Mouse (Mus musculus): ENCODE results near the gene Rcsd1. TPM values are rescaled to one million over a fixed set of nuclear protein-coding genes. Genes with fewer than 3 reads are reported as not detected.
A peak's percentile ranks its signal among the peaks of the same experiment; 100 is the strongest.
"Not testable (repeated sequence)": the region's sequence is repeated elsewhere in the genome, so short reads cannot be mapped to it uniquely, and the experiment has no call there.

The Rcsd1 gene
- polyA plus RNA-seq, 1 experiment from 2014 or later, result 16.2 TPM

DNA sequence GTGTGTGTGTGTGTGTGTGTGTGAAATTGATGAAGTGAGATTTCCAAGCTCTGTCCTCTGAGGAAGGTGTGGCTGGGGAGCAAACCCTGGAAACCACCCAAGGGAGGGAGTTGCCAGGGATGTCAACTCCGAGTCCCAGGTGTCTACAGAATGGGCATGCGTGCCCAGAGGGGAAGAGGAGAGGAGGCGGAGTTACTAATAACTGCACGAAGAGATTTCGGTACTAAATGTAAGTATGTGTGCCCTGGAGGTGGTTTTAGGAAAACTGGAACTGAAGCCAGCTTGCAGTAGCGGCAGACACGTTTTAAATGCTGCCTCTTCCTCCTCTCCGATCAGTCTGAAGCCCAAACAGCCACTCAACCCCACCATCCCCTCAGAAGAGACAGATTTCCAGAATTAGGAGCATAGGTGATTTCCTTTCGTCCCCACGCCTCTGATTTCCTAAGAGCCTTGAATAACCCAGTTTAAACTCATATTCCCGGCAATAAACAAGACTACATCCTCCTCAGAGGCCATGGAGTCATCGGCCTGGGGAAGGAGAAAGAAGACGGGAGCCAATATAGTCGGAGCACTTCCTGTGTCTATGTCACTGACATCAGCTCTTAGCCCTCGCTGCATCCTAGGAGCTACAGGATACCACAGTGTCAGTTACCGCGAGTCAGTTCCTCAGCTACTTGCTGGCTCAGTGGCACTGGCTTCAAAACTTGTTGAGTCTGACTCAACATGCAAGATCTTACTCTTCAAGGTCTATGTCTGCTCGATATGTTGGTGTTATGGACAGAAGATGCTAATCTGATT is 27.3 kb downstream of the Rcsd1 start:
- H3K36me3 ChIP-seq, result no peaks in the 10 kb centered on the region
- H3K9ac ChIP-seq, result no peak overlapping the region
- H3K4me1 ChIP-seq, result peaks cover 34% of the 10 kb centered on the region
- 75% methylated on average over 18 of the region's 18 CpGs for WGBS
- H3K4me2 ChIP-seq (replicated peaks), result peak overlapping the region; percentile 11; the same call in 1 of the 2 replicates
- H3K27ac ChIP-seq, result no peak overlapping the region
- no peak overlapping the region for H3K4me3 ChIP-seq
- H3K9me3 ChIP-seq, result no peaks in the 10 kb centered on the region
- H3K27me3 ChIP-seq, result no peaks in the 10 kb centered on the region
- ATAC-seq (ENCODE audit: low FRiP score, low read depth), result no peak

GRCm38 (mm10) chr1:165681045-165681794 is 28.3 kb downstream of the Rcsd1 start:
- ATAC-seq (ENCODE audit: low FRiP score, low read depth), result no peak
- no peaks in the 10 kb centered on the region for H3K27me3 ChIP-seq
- H3K9me3 ChIP-seq, result no peaks in the 10 kb centered on the region
- H3K36me3 ChIP-seq, result no peaks in the 10 kb centered on the region
- H3K4me2 ChIP-seq (replicated peaks), result no peak overlapping the region
- H3K4me1 ChIP-seq, result peaks cover 23% of the 10 kb centered on the region
- WGBS, result 49% methylated on average over 13 of the region's 13 CpGs
- peak overlapping the region; percentile 33; the same call in 1 of the 2 replicates for H3K27ac ChIP-seq
- H3K9ac ChIP-seq, result no peak overlapping the region
- H3K4me3 ChIP-seq, result no peak overlapping the region

DNA sequence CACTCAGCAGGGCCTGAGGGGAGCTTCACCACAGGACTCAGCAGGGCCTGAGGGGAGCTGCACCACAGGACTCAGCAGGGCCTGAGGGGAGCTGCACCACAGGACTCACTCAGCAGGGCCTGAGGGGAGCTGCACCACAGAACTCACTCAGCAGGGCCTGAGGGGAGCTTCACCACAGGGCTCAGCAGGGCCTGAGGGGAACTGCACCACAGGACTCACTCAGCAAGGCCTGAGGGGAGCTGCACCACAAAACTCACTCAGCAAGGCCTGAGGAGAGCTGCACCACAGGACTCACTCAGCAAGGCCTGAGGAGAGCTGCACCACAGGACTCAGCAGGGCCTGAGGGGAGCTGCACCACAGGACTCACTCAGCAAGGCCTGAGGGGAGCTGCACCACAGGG is 29.5 kb downstream of the Rcsd1 start:
- Histone ChIP-seq H3K27ac (peak overlapping the region; percentile 4; the same call in 1 of the 2 replicates), H3K4me1 (peaks cover 21% of the 10 kb centered on the region)
- not testable (repeated sequence) for H3K4me2 ChIP-seq (replicated peaks); H3K36me3 ChIP-seq; H3K27me3 ChIP-seq; ATAC-seq (ENCODE audit: low FRiP score, low read depth); H3K4me3 ChIP-seq; H3K9ac ChIP-seq; H3K9me3 ChIP-seq

DNA sequence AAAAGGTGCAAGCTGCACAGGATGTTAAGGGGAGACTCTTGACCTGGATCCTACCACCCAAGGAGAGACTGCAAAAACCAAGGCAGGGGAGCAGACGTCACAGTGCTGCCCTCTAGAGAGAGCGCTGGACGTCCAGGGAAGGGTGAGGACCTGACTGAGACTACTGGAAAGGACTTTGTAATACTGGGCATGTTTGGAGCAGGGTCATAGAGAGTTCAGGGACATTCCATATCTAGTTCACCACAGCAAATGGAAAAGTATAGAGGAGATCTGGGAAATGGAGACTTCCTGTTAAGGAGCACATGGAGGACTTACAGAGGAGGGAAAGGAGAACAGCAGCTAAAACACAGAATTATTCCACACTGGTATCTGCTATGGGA is 29.9 kb downstream of the Rcsd1 start:
- Histone ChIP-seq H3K4me1 (peaks cover 21% of the 10 kb centered on the region), H3K27ac (0 out of 2 replicates have a peak overlapping the region, but pooled peaks have one; percentile 4), H3K4me3 (no peak overlapping the region), H3K4me2 (replicated peaks) (no peak overlapping the region), H3K9ac (no peak overlapping the region), H3K36me3 (no peaks in the 10 kb centered on the region), H3K27me3 (no peaks in the 10 kb centered on the region), H3K9me3 (no peaks in the 10 kb centered on the region)
- ATAC-seq (ENCODE audit: low FRiP score, low read depth), result no peak
- 49% methylated on average over 3 of the region's 3 CpGs for WGBS

DNA sequence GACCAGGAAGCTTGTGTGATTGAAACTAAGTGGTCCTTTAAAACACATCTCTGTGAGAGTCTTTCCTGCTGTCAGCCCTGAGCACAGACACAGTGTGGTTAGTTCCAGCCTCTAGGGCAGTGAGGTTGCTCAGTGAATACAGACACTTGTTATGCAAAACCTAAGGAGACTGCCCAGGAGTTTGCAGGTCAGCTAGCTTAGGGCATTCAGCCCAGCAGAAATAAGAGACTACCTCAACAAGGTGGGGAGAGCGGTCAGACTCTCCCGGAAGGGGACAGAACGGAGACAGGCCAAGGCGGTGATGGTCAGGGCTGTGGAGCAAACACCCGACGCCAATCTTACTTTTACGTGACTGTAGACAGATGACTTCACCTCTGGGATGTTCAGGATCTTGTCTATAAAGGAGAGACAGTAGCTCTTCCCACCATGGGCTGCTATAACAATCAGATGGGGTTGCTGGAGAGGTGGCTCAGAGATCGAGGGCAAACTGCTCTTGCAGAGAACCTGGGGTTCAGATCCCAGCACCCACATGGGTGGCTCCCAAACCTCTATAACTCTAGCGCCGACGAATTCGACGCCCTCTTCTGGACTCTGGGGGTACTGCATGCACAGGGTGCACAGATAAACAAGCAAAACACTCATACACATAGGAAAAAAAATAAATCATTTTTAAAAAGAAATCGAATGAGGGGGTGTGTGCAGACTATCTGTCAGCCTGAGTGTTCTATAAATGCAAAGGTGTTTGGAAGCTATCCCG is 30.5 kb downstream of the Rcsd1 start:
- ATAC-seq (ENCODE audit: low FRiP score, low read depth), result no peak
- no peak overlapping the region for H3K9ac ChIP-seq
- no peak overlapping the region for H3K4me2 ChIP-seq (replicated peaks)
- no peaks in the 10 kb centered on the region for H3K27me3 ChIP-seq
- no peaks in the 10 kb centered on the region for H3K9me3 ChIP-seq
- H3K36me3 ChIP-seq, result no peaks in the 10 kb centered on the region
- H3K4me3 ChIP-seq, result no peak overlapping the region
- 77% methylated on average over 15 of the region's 15 CpGs for WGBS
- H3K27ac ChIP-seq, result no peak overlapping the region
- H3K4me1 ChIP-seq, result peaks cover 21% of the 10 kb centered on the region

DNA sequence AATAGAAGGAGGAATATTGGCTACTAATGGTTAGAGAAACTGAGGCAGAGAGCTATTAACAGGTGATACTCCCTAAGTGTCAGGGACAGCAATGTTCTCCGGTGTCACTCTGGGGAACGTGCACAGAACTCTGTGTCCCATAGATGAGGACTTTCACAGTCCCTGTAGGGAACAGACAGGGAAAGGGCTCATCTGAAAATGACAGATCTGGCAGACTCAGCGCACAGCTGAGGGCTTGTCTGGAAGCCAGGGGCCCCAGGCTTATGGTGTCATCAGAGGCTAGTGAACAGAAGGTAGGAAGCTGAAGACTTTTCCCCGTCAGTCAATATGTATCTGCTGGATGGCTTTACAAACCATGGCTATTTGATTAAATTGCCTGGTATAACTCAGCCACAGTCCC is 32.0 kb downstream of the Rcsd1 start:
- Histone ChIP-seq H3K36me3 (no peaks in the 10 kb centered on the region), H3K4me3 (no peak overlapping the region), H3K9ac (no peak overlapping the region), H3K27me3 (no peaks in the 10 kb centered on the region), H3K27ac (no peak overlapping the region), H3K4me2 (replicated peaks) (no peak overlapping the region), H3K9me3 (no peaks in the 10 kb centered on the region), H3K4me1 (peaks cover 21% of the 10 kb centered on the region)
- ATAC-seq (ENCODE audit: low FRiP score, low read depth), result no peak
- 77% methylated on average over 4 of the region's 4 CpGs for WGBS

DNA sequence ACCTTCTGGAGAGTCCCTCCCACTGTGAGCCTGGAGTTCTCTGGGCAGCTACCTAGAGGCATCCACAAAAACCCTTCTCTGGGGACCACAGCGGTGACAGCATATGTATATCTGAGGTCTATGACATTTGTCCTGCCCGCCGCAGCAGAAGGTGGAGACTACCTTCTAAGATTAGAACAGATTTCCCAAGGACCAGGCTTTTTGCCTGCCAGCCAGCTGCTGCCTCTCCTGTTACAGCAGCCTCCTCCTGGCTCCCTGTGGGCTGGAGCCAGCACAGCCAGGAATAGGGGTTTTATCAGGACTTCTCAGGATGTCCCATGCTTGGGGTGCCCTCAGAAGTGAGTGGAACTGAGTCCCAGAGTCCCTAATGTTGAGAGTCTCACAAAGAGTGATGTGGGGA is 32.6 kb downstream of the Rcsd1 start:
- WGBS, result 82% methylated on average over 3 of the region's 3 CpGs
- Histone ChIP-seq H3K36me3 (no peaks in the 10 kb centered on the region), H3K9me3 (no peaks in the 10 kb centered on the region), H3K4me1 (peaks cover 18% of the 10 kb centered on the region), H3K4me2 (replicated peaks) (no peak overlapping the region), H3K4me3 (no peak overlapping the region), H3K27me3 (no peaks in the 10 kb centered on the region), H3K27ac (no peak overlapping the region), H3K9ac (no peak overlapping the region)
- ATAC-seq (ENCODE audit: low FRiP score, low read depth), result no peak

- no peaks in the 10 kb centered on the region for H3K27me3 ChIP-seq
- no peak overlapping the region for H3K4me3 ChIP-seq
- 91% methylated on average over 9 of the region's 9 CpGs for WGBS
- no peak for ATAC-seq (ENCODE audit: low FRiP score, low read depth)
- H3K4me2 ChIP-seq (replicated peaks), result no peak overlapping the region
- H3K4me1 ChIP-seq, result 0 out of 2 replicates have a peak, but pooled peaks cover 4% of the 10 kb centered on the region
- no peak overlapping the region for H3K27ac ChIP-seq
- no peaks in the 10 kb centered on the region for H3K9me3 ChIP-seq
- H3K36me3 ChIP-seq, result no peaks in the 10 kb centered on the region
- H3K9ac ChIP-seq, result no peak overlapping the region
These were observed 34.4 kb downstream of the Rcsd1 start for GRCm38 (mm10) chr1:165675167-165675566.

DNA sequence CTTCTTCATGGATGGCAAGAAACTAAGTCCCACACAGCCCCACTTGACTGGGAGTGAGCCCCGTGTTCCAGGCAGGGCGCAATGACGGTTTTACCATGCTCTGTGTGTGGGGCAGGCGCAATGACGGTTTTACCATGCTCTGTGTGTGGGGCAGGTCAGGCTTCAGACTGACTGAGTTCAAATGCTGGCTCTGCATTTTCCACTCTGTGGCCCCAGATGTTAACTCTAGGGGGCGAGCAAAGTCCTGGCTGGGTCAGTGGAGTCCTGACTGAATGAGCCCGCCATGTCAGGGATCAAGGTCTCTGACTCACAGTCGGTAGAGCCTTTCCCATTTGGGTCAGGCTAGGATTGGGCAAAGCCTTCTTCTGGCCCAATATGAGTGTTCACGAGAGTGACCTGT is 37.2 kb downstream of the Rcsd1 start:
- ATAC-seq (ENCODE audit: low FRiP score, low read depth), result no peak
- H3K27me3 ChIP-seq, result no peaks in the 10 kb centered on the region
- H3K27ac ChIP-seq, result no peak overlapping the region
- WGBS, result 84% methylated on average over 9 of the region's 9 CpGs
- H3K9ac ChIP-seq, result no peak overlapping the region
- peaks cover 2% of the 10 kb centered on the region; the same call in 1 of the 2 replicates for H3K4me1 ChIP-seq
- no peak overlapping the region for H3K4me2 ChIP-seq (replicated peaks)
- no peaks in the 10 kb centered on the region for H3K9me3 ChIP-seq
- H3K36me3 ChIP-seq, result no peaks in the 10 kb centered on the region
- no peak overlapping the region for H3K4me3 ChIP-seq

- no peak overlapping the region for H3K9ac ChIP-seq
- no peak overlapping the region for H3K4me3 ChIP-seq
- no peak overlapping the region for H3K4me2 ChIP-seq (replicated peaks)
- H3K36me3 ChIP-seq, result no peaks in the 10 kb centered on the region
- no peak for ATAC-seq (ENCODE audit: low FRiP score, low read depth)
- peaks cover 2% of the 10 kb centered on the region; the same call in 1 of the 2 replicates for H3K4me1 ChIP-seq
- H3K9me3 ChIP-seq, result no peaks in the 10 kb centered on the region
- whole genome bisulfite sequencing, result 69% methylated on average over 6 of the region's 6 CpGs
- H3K27me3 ChIP-seq, result no peaks in the 10 kb centered on the region
- no peak overlapping the region for H3K27ac ChIP-seq
These were observed 39.5 kb downstream of the Rcsd1 start for GRCm38 (mm10) chr1:165670056-165670455.

DNA sequence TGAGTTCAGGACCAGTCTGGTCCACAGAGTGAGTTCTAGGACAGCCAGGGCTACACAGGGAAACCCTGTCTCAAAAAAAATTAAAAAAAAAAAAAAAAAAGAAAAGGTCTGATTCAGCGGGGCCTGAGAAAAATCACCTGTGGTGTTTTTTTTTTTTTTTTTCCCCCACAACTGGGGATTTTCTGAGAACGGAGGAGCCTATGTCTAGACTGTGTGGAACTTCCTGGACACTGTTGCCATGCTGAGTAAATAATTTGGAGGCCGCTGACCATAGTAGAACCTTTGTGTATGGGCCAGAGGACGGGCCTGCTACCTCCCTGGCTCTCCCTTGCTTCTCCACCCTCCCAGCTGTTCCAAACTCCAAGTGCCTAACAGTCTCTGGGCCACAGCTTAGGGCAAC is 40.7 kb downstream of the Rcsd1 start:
- Histone ChIP-seq H3K36me3 (no peaks in the 10 kb centered on the region), H3K9ac (no peak overlapping the region), H3K4me3 (no peak overlapping the region), H3K27me3 (no peaks in the 10 kb centered on the region), H3K27ac (no peak overlapping the region), H3K4me2 (replicated peaks) (no peak overlapping the region), H3K4me1 (peaks cover 2% of the 10 kb centered on the region; the same call in 1 of the 2 replicates), H3K9me3 (no peaks in the 10 kb centered on the region)
- 62% methylated on average over 4 of the region's 4 CpGs for WGBS
- no peak for ATAC-seq (ENCODE audit: low FRiP score, low read depth)

- Histone ChIP-seq H3K4me1 (peaks cover 11% of the 10 kb centered on the region), H3K4me3 (no peak overlapping the region), H3K36me3 (no peaks in the 10 kb centered on the region), H3K27me3 (no peaks in the 10 kb centered on the region), H3K9ac (no peak overlapping the region), H3K4me2 (replicated peaks) (0 out of 2 replicates have a peak overlapping the region, but pooled peaks have one; percentile 7), H3K9me3 (no peaks in the 10 kb centered on the region), H3K27ac (no peak overlapping the region)
- 34% methylated on average over 13 of the region's 13 CpGs for WGBS
- no peak for ATAC-seq (ENCODE audit: low FRiP score, low read depth)
These were observed 42.2 kb downstream of the Rcsd1 start for GRCm38 (mm10) chr1:165667380-165667779.
